Mouse (Mus musculus) embryonic facial prominence, embryonic 12.5 days (tissue): ENCODE data around the gene Ifi206. TPM values are rescaled to one million over a fixed set of nuclear protein-coding genes. Genes with fewer than 3 reads are reported as not detected.
"Not testable (repeated sequence)": the region's sequence is repeated elsewhere in the genome, so short reads cannot be mapped to it uniquely, and the experiment has no call there.

ENCODE experiments used
- ATAC-seq: fragments of 200-750 bp; cut with Nextera tagmentation; 2 replicates; pipeline ENCODE4 v1.8.0; 2017; ENCODE audit not compliant: insufficient number of reproducible peaks, insufficient read depth, low FRiP score, low TSS enrichment
- H3K27ac ChIP-seq: fragments of 300-500 bp; sonication (generic); 2 replicates; pipeline ENCODE4 v1.5.1; 2016; ENCODE audit warnings: mild to moderate bottlenecking
- H3K27me3 ChIP-seq: fragments of 300-500 bp; sonication (generic); 2 replicates; pipeline ENCODE4 v1.6.1; 2016; ENCODE audit warnings: mild to moderate bottlenecking, moderate library complexity
- H3K36me3 ChIP-seq: fragments of 300-500 bp; sonication (generic); 2 replicates; pipeline ENCODE4 v1.6.1; 2016; ENCODE audit warnings: mild to moderate bottlenecking
- H3K4me1 ChIP-seq: fragments of 300-500 bp; sonication (generic); 2 replicates; pipeline ENCODE4 v1.6.1; 2016
- H3K4me2 ChIP-seq: fragments of 300-500 bp; sonication (generic); replicated peaks from 2 replicates; pipeline ENCODE4 v1.6.1; 2016; ENCODE audit warnings: mild to moderate bottlenecking, moderate library complexity
- H3K4me3 ChIP-seq: fragments of 300-500 bp; sonication (generic); 2 replicates; pipeline ENCODE4 v1.5.1; 2016; ENCODE audit warnings: mild to moderate bottlenecking
- H3K9ac ChIP-seq: fragments of 300-500 bp; sonication (generic); 2 replicates; pipeline ENCODE4 v1.6.1; 2016; ENCODE audit warnings: mild to moderate bottlenecking, moderate library complexity
- H3K9me3 ChIP-seq: fragments of 300-500 bp; sonication (generic); 2 replicates; pipeline ENCODE4 v1.6.1; 2016; ENCODE audit warnings: mild to moderate bottlenecking, moderate library complexity
- WGBS: fragments of 180-500 bp; shearing (Covaris S2); methylation state at CpG from one replicate; pipeline ENCODE4 v1.1.7; 2016; 5-methylcytosine and 5-hydroxymethylcytosine counted together
- polyA plus RNA-seq: library from polyadenylated mRNA; unstranded; fragments of >200 nt; fragmentation: Nextera tagmentation; extraction: Ambion mirVana; gene quantifications from 2 replicates; pipeline ENCODE4 v1.2.1, GENCODE M21; 2016

Gene Ifi206
- polyA plus RNA-seq: not detected in 2 replicates

DNA sequence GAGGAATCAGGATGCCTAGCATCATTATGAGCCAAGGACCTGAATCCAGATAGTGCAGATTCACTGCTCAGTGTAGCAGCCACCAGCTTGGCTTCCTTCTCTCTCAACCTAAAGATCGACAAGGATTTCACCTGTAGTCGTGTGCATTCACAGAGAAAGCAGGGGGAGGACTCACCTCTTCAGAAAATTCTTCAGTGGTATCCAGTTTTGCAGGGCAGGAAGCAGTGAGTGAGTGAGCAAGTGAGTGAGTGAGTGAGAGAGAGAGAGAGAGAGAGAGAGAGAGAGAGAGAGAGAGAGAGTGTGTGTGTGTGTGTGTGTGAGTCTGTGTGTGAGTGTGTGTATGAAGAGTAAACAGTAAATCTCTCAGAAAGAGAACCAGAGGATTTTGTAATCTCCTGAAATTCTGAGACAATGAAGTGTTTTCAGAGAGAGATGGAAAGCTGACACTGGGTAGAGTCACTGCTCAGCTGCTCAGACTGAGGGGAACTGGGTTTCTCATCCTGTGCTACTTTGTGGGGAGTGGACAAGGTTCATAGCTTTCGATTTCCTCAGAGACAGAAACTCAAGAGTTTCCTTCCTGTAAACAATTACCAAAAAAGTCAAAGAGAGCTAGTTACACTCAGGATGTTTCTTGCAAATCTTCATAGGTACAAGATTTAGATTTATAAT is at the start of gene Ifi206:
Gene Ifi206, minus strand, starts transcription at position 230 of the 669 bp plus-strand sequence.
- not testable (repeated sequence) for H3K27ac ChIP-seq, H3K4me1 ChIP-seq, H3K36me3 ChIP-seq, ATAC-seq, H3K9me3 ChIP-seq, H3K9ac ChIP-seq, H3K27me3 ChIP-seq, H3K4me2 ChIP-seq, H3K4me3 ChIP-seq
- WGBS: 79% methylated on average over 3 of the region's 3 CpGs

DNA sequence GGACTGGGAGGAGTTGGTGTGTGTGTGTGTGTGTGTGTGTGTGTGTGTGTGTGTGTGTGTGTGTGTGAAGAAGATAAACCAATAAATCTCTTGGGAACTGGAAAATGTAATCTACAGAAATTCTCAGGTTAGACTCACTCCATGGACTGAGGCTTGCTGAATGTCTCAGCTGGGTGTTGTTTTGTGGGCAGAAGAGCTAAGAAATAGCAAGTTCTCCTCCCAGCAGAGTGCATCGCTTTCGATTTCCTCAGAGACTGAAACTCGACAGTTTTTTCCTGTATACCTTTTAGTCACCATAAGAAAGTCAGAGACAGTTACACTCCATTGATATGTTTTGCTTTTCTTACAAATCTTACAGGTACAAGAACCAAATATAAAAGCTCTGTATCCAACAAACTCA is 45.0 kb upstream of the Ifi206 start, which contains the start of gene Ifi214:
Gene Ifi214, minus strand, starts transcription at position 167 of the 400 bp plus-strand sequence.
- not testable (repeated sequence) for H3K36me3 ChIP-seq, H3K4me3 ChIP-seq, H3K9ac ChIP-seq, H3K9me3 ChIP-seq, H3K27ac ChIP-seq, H3K27me3 ChIP-seq, ATAC-seq, H3K4me1 ChIP-seq, H3K4me2 ChIP-seq
- WGBS: 84% methylated on average over 3 of the region's 3 CpGs

DNA sequence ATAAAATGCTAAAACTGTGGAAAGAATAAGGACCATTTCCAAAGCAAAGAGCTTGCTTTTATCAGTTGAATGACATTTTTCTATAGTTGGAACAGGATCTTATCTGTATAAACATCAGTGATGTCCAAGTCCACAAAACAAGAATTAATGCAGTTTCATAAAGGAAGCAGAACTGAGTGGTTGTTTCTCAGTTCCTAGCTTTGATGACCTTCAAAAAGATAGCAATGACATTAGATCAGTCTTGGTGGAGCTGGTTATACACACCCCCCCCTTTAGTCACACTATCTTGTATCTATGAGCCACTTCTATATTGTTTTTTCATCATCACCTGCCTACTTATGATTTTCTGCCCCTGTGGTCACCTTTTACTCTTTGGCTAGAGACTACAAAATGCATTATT is 30.6 kb upstream of the Ifi206 start:
- Histone ChIP-seq H3K27me3 (no peaks in the 10 kb centered on the region), H3K9me3 (no peaks in the 10 kb centered on the region), H3K27ac (no peak overlapping the region), H3K4me3 (no peak overlapping the region), H3K9ac (no peak overlapping the region), H3K36me3 (no peaks in the 10 kb centered on the region), H3K4me1 (no peaks in the 10 kb centered on the region), H3K4me2 (no peak overlapping the region)
- ATAC-seq: no peak

DNA sequence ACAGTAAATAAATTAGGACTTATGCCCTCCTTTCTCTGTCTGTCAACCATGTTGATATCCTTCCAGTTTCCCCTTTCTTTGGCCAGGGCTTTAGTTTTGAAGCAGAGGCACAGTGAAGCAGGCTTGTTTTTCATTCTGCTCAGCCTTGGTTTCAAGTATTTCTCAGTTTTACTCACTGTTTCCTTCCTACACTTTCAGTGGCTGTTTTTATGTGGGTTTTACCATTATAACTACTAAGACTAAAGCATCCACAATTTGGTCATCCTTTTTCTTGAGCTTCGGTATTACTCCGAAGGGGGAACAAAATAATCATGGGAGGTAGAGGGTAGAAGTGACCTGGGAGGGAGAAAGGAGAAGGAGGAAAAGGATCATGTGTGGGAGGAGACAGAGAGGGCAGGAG is 19.8 kb upstream of the Ifi206 start:
- not testable (repeated sequence) for H3K36me3 ChIP-seq, H3K27ac ChIP-seq, H3K27me3 ChIP-seq, H3K4me1 ChIP-seq, H3K4me2 ChIP-seq, H3K9me3 ChIP-seq, H3K4me3 ChIP-seq, H3K9ac ChIP-seq, ATAC-seq
- 99% methylated on average over 2 of the region's 2 CpGs for whole genome bisulfite sequencing

DNA sequence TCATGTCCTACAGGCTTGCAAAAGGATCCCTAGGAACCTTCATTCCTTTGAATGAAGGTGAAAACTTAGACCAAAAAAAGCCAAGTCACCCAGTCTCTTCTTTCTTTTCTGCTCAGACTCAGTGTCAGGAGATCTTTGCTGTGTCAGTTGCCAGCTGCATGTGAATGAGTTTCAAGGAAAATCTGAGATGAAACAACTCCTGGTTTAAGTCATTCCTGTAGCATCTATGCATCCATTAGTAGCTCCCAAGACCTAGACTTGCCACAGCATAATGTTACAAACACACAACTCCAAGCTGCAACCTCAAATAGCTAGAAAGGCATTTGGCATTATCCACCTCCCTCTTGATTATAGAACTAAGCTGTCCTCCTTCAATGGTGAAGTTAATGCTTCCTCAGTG is 642 bp upstream of the Ifi206 start:
- H3K4me1 ChIP-seq, H3K9me3 ChIP-seq, H3K27me3 ChIP-seq, H3K36me3 ChIP-seq, H3K27ac ChIP-seq, ATAC-seq, H3K4me3 ChIP-seq, H3K4me2 ChIP-seq, H3K9ac ChIP-seq: not testable (repeated sequence)

DNA sequence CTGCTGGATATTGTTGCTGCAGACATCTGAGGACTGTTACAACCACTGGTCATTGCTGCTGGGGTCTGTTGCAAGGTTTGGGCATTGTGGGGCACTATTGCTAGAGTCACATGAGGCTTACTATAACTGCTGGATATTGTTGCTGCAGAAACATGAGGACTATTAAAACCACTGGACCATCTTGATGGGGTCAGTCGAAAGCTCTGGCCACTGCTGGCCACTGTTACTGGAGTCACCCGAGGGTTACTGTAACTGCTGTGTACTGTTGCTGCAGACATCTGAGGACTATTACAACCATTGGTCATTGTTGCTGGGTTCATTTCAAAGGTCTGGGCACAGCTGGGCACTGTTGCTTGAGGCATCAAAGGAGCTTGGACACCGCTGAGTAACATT is 9.7 kb downstream of the Ifi206 start:
- H3K9me3 ChIP-seq, H3K4me2 ChIP-seq, H3K9ac ChIP-seq, H3K4me3 ChIP-seq, H3K4me1 ChIP-seq, H3K27me3 ChIP-seq, H3K36me3 ChIP-seq, H3K27ac ChIP-seq, ATAC-seq: not testable (repeated sequence)
- 67% methylated on average over 3 of the region's 3 CpGs for WGBS

DNA sequence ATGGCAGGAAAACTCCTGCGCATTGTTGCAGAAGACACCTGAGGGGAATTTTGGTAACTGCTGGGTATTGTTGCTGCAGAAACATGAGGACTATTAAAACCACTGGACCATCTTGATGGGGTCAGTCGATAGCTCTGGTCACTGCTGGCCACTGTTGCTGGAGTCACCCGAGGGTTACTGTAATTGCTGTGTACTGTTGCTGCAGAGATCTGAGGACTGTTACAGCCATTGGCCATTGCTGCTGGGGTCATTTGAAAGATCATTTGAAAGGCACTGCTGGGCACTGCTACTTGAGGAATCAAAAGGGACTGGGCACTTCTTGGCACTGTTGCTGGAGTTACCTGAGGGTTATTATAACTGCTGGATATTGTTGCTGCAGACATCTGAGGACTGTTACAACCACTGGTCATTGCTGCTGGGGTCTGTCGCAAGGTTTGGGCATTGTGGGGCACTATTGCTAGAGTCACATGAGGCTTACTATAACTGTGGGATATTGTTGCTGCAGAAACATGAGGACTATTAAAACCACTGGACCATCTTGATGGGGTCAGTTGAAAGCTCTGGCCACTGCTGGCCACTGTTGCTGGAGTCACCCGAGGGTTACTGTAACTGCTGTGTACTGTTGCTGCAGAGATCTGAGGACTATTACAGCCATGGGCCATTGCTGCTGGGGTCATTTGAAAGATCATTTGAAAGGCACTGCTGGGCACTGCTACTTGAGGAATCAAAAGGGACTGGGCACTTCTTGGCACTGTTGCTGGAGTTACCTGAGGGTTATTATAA is 10.3 kb downstream of the Ifi206 start:
- not testable (repeated sequence) for H3K27ac ChIP-seq, H3K36me3 ChIP-seq, H3K9ac ChIP-seq, ATAC-seq, H3K4me1 ChIP-seq, H3K4me2 ChIP-seq, H3K9me3 ChIP-seq, H3K27me3 ChIP-seq, H3K4me3 ChIP-seq
- 84% methylated on average over 5 of the region's 5 CpGs for WGBS

DNA sequence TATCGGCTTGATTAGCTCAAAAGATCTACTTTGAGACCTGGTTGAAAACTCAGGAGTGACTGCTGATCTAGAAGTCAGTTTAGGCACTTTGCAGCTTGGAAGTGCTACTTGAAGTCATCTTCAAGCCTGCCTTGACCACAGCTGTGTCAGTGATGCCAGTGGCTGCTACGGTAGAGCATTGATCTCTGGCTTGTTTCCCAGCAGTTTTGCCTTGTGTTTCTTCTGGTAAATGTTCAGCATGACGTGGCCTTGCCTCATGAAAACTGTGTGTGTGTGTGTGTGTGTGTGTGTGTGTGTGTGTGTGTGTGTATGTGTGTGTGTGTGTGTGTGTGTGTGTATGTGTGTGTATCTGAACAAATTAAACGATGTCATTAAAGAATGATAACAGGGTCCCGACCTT is 34.1 kb downstream of the Ifi206 start:
- H3K4me3 ChIP-seq: no peak overlapping the region
- H3K27me3 ChIP-seq: no peaks in the 10 kb centered on the region
- H3K4me1 ChIP-seq: no peaks in the 10 kb centered on the region
- 94% methylated on average over 5 of the region's 5 CpGs for WGBS
- ATAC-seq: no peak
- no peak overlapping the region for H3K9ac ChIP-seq
- no peaks in the 10 kb centered on the region for H3K36me3 ChIP-seq
- H3K27ac ChIP-seq: no peak overlapping the region
- no peaks in the 10 kb centered on the region for H3K9me3 ChIP-seq
- no peak overlapping the region for H3K4me2 ChIP-seq

DNA sequence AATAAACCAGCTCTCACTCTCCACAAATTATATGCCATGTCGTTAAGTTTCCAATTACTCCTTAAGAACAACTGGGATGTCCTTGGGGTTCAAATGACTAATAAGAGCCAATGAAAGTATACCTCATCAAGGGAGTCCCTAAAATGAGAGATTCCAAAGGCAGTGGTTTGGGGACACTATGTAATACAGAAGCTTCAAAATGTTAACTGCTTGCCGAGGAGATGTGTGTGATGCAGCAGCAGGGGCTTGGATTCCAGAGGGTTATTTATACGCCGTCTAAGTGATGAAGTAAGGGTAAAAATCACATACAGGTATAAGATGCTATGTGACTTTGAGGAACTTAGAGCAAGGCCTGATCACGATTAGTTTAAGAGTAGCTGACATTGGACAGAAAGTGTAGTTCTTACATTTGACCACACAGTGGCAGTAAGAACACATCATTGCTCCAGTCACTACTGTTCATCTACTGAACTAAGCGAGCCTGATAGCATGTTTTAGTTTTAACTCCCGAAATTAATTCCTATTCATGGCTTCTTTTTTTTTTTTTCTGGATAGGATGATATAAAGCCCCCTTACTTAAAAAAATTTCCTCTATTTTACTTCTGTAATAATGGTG is 34.6 kb downstream of the Ifi206 start:
- Histone ChIP-seq H3K9me3 (no peaks in the 10 kb centered on the region), H3K4me2 (no peak overlapping the region), H3K4me3 (no peak overlapping the region), H3K36me3 (no peaks in the 10 kb centered on the region), H3K27me3 (no peaks in the 10 kb centered on the region), H3K9ac (no peak overlapping the region), H3K27ac (no peak overlapping the region), H3K4me1 (no peaks in the 10 kb centered on the region)
- no peak for ATAC-seq
- 48% methylated on average over 7 of the region's 7 CpGs for WGBS

DNA sequence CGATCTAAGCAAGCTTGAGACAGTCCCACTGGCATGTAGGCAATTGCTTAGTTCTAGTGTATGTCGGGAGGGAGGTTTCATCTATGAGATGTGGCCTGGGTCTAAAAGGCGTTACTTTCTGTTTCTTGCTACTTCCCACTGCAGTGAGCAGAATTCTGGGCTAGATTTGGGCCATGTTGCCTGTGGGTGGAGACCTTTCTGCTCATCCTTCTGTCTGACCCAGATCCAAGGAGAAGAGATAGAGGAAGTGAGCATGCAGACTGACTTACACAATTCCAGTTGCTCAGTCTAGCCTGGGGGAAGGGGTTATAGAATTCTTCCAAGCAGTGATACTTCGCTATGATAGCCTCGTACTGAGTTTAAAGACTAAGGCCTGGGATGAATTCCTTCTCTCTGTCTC is 39.2 kb downstream of the Ifi206 start:
- Histone ChIP-seq H3K9ac (no peak overlapping the region), H3K4me3 (no peak overlapping the region), H3K27me3 (no peaks in the 10 kb centered on the region), H3K4me2 (no peak overlapping the region), H3K36me3 (no peaks in the 10 kb centered on the region), H3K4me1 (no peaks in the 10 kb centered on the region), H3K27ac (no peak overlapping the region), H3K9me3 (no peaks in the 10 kb centered on the region)
- 90% methylated on average over 5 of the region's 5 CpGs for WGBS
- no peak for ATAC-seq

DNA sequence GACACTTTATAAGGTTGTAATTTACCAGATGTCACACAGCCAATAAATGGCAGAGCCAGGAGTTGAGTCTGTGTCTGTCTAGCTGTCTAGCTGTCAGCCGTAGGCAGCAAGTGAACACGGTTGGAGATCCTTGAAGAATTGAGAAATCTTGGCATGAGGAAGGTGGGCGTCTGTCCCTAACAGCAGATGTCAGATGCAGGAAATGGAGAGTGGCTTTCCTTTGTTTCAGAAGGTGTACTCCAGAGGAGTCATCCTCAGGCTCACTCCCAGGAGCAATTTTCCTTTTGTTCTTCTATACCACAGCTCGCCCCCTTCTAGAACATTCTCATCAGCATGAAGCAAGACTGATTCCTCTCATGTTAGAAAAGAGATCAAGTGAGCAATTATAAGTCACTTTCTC is 40.2 kb downstream of the Ifi206 start:
- no peaks in the 10 kb centered on the region for H3K36me3 ChIP-seq
- no peaks in the 10 kb centered on the region for H3K27me3 ChIP-seq
- no peak overlapping the region for H3K27ac ChIP-seq
- no peak overlapping the region for H3K9ac ChIP-seq
- H3K4me2 ChIP-seq: no peak overlapping the region
- H3K4me1 ChIP-seq: no peaks in the 10 kb centered on the region
- 83% methylated on average over 4 of the region's 4 CpGs for WGBS
- ATAC-seq: no peak
- no peaks in the 10 kb centered on the region for H3K9me3 ChIP-seq
- H3K4me3 ChIP-seq: no peak overlapping the region

DNA sequence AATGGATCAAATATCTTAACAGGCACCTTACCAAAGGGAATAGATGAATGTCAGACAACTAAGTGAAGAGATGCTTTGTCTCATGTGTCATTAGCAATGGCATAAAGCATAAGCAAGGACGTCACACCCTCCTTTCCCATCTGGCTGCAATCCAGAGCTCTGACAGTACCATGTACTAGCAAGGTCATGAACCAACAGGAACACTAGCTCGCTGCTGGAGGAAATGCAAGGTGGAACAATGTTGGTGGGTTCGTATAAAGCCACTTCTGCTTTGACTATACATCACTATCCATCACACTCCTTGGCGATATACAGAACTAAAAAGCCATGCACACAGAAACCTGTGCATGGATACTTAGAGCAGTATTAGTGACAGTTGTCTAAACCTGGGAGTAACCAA is 43.8 kb downstream of the Ifi206 start:
- Histone ChIP-seq H3K9me3 (no peaks in the 10 kb centered on the region), H3K36me3 (no peaks in the 10 kb centered on the region), H3K9ac (no peak overlapping the region), H3K4me2 (no peak overlapping the region), H3K4me1 (no peaks in the 10 kb centered on the region), H3K4me3 (no peak overlapping the region), H3K27me3 (no peaks in the 10 kb centered on the region), H3K27ac (no peak overlapping the region)
- no peak for ATAC-seq
- WGBS: 73% methylated on average over 4 of the region's 4 CpGs
